Mouse (Mus musculus): ENCODE results near the gene Wwtr1.
A peak's percentile ranks its signal among the peaks of the same experiment; 100 is the strongest.

Wwtr1 gene

GRCm38 (mm10) chr3:57575660-57576055 lies at the start of gene Wwtr1:
Gene Wwtr1, minus strand, starts transcription at chr3:57575910.
- peak; percentile 69 to 73 for DNase-seq (ENCODE audit: low spot score in 2 of 2)

GRCm38 (mm10) chr3:57619718-57620117 lies 44.0 kb upstream of the Wwtr1 start:
- no peak for DNase-seq (ENCODE audit: low spot score in 2 of 2)

- DNase-seq (ENCODE audit: low spot score in 2 of 2): no peak
Measured at GRCm38 (mm10) chr3:57615652-57616051, 39.9 kb upstream of the Wwtr1 start.

GRCm38 (mm10) chr3:57612430-57612997 lies 36.8 kb upstream of the Wwtr1 start:
- no peak for DNase-seq (ENCODE audit: low spot score in 2 of 2)

GRCm38 (mm10) chr3:57611776-57612175 lies 36.1 kb upstream of the Wwtr1 start:
- DNase-seq (ENCODE audit: low spot score in 2 of 2): no peak

DNA sequence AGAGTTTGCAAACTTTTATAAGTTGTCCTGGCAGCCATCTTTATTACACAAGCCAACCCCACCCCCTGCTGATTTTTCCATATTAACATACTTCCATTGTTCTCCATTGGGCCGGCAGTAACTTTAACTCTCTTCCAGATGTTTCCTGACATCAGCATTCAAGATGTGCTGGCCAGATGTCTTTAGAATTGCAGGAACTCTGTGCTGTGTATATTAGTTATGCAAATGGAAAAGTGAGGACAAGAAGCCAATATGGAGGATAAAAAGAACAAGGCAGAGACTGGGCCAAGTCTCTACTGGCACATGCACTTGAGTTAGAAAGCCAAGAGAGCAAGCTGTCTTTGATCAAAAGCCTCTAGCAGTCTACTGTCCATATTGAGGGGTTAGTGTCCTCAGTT lies 28.9 kb upstream of the Wwtr1 start:
- no peak for DNase-seq (ENCODE audit: low spot score in 2 of 2)

- DNase-seq (ENCODE audit: low spot score in 2 of 2): no peak
Measured at GRCm38 (mm10) chr3:57603891-57604617, 28.3 kb upstream of the Wwtr1 start.

GRCm38 (mm10) chr3:57602610-57603009 lies 26.9 kb upstream of the Wwtr1 start:
- no peak for DNase-seq (ENCODE audit: low spot score in 2 of 2)

- no peak for DNase-seq (ENCODE audit: low spot score in 2 of 2)
Measured at GRCm38 (mm10) chr3:57596566-57596965, 20.9 kb upstream of the Wwtr1 start.

- no peak for DNase-seq (ENCODE audit: low spot score in 2 of 2)
Measured at GRCm38 (mm10) chr3:57595506-57595905, 19.8 kb upstream of the Wwtr1 start.

GRCm38 (mm10) chr3:57585967-57586366 lies 10.3 kb upstream of the Wwtr1 start:
- DNase-seq (ENCODE audit: low spot score in 2 of 2): no peak

- no peak for DNase-seq (ENCODE audit: low spot score in 2 of 2)
Measured at GRCm38 (mm10) chr3:57583533-57583932, 7.8 kb upstream of the Wwtr1 start.

DNA sequence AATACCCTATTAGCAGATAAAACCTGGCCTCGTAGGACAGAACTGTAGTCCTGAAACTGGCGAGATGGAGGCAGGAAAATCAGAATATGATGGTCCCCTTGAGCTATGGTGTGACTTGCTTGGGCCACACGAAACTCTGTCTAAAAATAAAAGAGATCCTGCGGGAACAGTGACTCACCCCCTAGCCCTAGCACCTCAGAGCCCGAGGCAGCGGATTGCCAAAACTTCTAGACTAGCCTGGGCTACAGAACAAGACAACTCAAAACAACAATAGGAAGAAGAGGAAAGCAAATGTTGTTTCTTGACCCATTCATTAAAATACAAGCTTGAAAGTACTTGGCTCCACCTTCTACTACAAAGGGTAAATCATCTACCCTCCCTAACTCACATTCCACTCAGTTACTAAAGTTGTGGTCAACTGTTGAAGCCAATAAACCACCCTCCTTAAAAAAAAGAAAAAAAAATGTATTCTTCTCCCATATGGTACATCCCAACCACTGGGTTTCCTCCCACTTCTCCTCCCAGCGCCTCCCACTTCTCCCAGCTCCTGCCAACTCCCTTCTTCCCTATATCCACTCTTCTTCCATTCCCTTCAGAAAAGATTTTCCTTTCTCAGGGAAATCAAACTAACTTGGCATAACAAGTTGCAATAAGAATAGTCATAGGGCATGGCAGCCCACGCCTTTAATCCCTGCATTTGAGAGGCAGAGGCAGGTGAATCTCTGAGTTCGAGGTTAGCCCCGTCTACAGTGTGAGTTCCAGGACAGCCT lies 4.9 kb upstream of the Wwtr1 start:
- DNase-seq (ENCODE audit: low spot score in 2 of 2): no peak

- DNase-seq (ENCODE audit: low spot score in 2 of 2): peak; percentile 10 to 33
Measured at GRCm38 (mm10) chr3:57576056-57576824, 530 bp upstream of the Wwtr1 start.

DNA sequence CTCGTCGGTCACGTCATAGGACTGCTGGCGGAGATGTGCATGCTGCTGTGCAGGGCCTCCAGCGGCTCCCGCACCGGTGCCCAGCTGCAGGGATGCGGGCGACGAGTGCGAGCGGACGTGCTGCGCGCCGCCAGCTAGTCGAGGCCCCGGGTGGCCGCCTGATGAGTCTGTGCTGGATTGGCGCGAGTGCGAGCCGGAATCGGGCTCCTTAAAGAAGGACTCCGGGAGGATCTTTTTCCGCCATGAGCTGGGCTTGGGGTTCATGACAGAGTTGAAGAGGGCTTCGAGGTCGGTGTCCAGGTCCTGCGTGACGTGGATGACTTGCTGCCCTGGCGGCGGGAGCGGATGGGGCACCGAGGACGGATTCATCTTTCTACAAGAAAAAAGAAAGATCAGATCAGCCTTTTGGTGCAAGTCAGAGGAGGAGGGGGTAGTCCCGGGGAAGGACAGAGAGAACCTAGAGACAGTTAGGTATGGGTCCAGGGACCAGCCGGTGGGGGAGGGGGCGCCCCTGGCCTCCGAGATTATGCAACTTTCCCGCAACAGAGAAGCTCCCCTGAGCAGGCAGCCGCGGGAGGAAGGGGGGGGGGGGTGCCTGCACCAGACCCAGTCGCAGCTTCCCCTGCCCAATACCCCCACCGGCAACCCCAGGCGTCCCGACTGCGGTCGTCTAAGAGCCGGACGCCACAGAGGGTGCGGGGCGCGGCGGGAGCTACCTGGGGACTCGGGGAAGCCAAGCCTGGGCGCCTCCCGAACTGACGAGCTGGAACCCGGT lies 638 bp downstream of the Wwtr1 start:
- DNase-seq (ENCODE audit: low spot score in 2 of 2): peak; percentile 16 to 27

- DNase-seq (ENCODE audit: low spot score in 2 of 2): no peak
Measured at GRCm38 (mm10) chr3:57573898-57574570, 1.7 kb downstream of the Wwtr1 start.

- DNase-seq (ENCODE audit: low spot score in 2 of 2): no peak
Measured at GRCm38 (mm10) chr3:57572331-57572975, 3.3 kb downstream of the Wwtr1 start.

DNA sequence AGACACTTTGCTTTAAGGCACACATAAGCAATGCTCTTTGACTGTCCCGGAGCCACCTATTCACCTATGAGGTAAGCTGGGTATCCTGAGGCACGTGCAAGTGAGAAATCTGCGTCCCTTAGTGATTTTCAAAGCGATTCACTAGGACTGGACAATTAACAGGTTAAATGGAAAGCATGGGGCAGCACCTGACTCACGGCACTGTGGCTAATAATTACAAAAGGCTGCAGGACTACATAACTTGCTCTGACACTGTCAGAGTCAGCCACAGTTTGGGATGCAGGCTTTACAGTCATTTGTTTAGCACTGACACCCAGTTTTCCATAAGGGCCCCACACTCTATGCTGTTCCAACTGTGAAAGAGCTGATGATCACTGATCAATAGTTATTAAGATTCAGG lies 9.1 kb downstream of the Wwtr1 start:
- DNase-seq (ENCODE audit: low spot score in 2 of 2): no peak

DNA sequence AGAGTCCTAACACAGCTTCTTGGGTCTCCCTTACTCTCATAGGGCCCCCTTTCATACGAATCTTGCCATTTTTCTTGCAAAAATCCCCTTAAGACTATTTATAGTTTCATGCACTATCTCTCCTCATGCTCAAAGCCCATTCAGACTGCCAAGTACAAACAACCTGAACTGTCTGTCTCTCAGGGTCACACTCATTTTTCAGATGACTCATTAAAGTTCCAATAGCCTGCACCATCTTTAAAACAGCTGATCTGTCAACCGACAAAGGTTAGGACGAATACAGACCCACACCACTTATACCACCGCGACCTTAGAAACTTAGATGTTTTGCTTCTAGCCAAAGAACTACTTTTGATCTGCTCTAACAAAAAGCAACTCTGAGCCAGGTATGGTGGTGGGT lies 12.1 kb downstream of the Wwtr1 start:
- DNase-seq (ENCODE audit: low spot score in 2 of 2): no peak

- DNase-seq (ENCODE audit: low spot score in 2 of 2): no peak
Measured at GRCm38 (mm10) chr3:57562996-57563506, 12.7 kb downstream of the Wwtr1 start.
